Mouse (Mus musculus): ENCODE data around the gene Nrn1l. TPM values are rescaled to one million over a fixed set of nuclear protein-coding genes. Genes with fewer than 3 reads are reported as not detected.

Nrn1l gene
- polyA plus RNA-seq (2012; rRNA removed): 2.2 TPM in 2 replicates
- polyA plus RNA-seq (2014; fragmentation: Nextera tagmentation; extraction: Ambion mirVana): 0.45 and 1.1 TPM in 2 replicates

DNA sequence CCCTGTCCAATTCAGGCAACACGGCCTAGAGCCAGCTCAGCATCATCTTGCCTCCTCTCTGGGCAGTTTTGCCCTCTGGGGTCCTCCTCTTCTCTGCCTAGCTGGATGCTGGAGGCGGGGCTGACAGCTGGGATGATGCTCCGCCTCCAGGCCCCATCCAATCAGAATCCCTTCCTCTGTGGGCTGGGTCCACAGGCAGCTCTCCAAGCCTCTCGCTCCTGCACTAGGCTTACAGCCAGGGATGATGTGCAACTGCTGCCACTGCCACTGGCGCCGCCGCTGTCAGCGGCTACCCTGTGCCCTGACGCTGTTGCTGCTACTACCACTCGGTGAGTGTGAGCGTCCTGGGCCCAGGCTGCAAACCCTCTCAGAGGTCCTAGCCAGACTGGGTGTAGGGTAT lies at the start of gene Nrn1l:
Gene Nrn1l, plus strand, starts transcription at position 229 of the 400 bp plus-strand sequence.
- H3K36me3 ChIP-seq (ENCODE audit: control insufficient read depth, insufficient read depth, low read length): peaks cover 61% of the 10 kb centered on the region
- H3K9ac ChIP-seq (ENCODE audit: low read depth, low read length, severe bottlenecking): no peak within 1 kb of the TSS
- WGBS: 13% methylated on average over 8 of the region's 11 CpGs
- H3K27ac ChIP-seq (replicated peaks; ENCODE audit: low read depth, low read length): no peak within 1 kb of the TSS
- DNase-seq (ENCODE audit: low spot score) (peak; percentile 81), ATAC-seq (ENCODE audit: low FRiP score, low read depth) (peak; percentile 82)
- peaks cover 3% of the 10 kb centered on the region; the same call in 1 of the 2 replicates for H3K4me1 ChIP-seq (ENCODE audit: control insufficient read depth, insufficient read depth, low read length)
- no peak within 1 kb of the TSS for H3K4me2 ChIP-seq (replicated peaks; ENCODE audit: low read depth, low read length, severe bottlenecking)
- H3K9me3 ChIP-seq (ENCODE audit: control insufficient read depth, low read length): no peaks in the 10 kb centered on the region
- no peak within 1 kb of the TSS for H3K4me3 ChIP-seq (replicated peaks; ENCODE audit: low read length)
- no peak for TF ChIP-seq POLR2A (IDR thresholded peaks at IDR 0.05; ENCODE audit: borderline replicate concordance, extremely low read depth, insufficient read depth, insufficient read length)
- no peaks in the 10 kb centered on the region for H3K27me3 ChIP-seq (ENCODE audit: control insufficient read depth, insufficient read depth, low read length)

DNA sequence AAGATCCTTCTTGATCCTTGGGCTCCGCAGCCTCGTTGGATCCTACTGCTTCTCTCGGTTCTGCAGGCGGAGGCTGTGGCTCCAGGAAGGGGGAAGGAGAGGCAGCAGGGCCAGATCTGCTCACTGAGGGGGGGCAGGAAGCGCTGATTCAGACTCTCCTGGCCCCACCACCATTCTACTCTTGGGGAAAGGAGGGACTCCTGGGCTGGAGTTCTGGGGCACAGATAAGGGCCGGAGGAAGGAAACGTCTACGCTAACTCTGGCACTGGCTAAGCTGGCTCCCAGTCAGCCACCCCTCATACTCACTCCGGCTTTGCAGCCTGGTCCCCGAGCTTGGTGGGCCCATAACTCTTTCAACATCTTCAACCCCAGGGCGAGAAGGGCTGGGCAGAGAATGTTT lies 46.7 kb upstream of the Nrn1l start:
- 86% methylated on average over 10 of the region's 11 CpGs for WGBS
- no peaks in the 10 kb centered on the region for H3K27me3 ChIP-seq (ENCODE audit: control insufficient read depth, insufficient read depth, low read length)

DNA sequence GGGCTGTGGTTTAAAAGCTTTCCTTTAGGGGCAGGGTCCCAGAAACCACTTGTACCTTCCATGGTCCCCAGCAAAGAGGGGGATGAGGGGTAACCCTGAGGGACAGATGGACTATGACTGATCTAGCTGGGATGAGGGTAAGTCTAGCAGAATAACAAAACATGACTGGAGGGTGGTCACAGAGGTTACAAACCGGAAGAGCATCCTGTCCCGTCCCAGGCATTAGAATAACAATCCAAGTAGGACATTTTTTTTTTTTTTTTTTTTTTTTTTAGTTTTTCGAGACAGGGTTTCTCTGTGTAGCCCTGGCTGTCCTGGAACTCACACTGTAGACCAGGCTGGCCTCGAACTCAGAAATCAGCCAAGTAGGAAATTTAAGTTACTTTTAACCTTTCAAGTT lies 43.4 kb upstream of the Nrn1l start:
- ATAC-seq (ENCODE audit: low FRiP score, low read depth): no peak
- Histone ChIP-seq H3K9ac (ENCODE audit: low read depth, low read length, severe bottlenecking) (no peak overlapping the region), H3K36me3 (ENCODE audit: control insufficient read depth, insufficient read depth, low read length) (peaks cover 42% of the 10 kb centered on the region), H3K4me3 (replicated peaks; ENCODE audit: low read length) (no peak overlapping the region), H3K27ac (replicated peaks; ENCODE audit: low read depth, low read length) (no peak overlapping the region), H3K4me2 (replicated peaks; ENCODE audit: low read depth, low read length, severe bottlenecking) (no peak overlapping the region), H3K27me3 (ENCODE audit: control insufficient read depth, insufficient read depth, low read length) (no peaks in the 10 kb centered on the region), H3K9me3 (ENCODE audit: control insufficient read depth, low read length) (no peaks in the 10 kb centered on the region), H3K4me1 (ENCODE audit: control insufficient read depth, insufficient read depth, low read length) (peaks cover 6% of the 10 kb centered on the region; the same call in 1 of the 2 replicates)
- WGBS: 88% methylated on average over 4 of the region's 4 CpGs
- no peak for TF ChIP-seq POLR2A (IDR thresholded peaks at IDR 0.05; ENCODE audit: borderline replicate concordance, extremely low read depth, insufficient read depth, insufficient read length)
- no peak for DNase-seq (ENCODE audit: low spot score)

More for the DNA sequence above, 46.7 kb upstream of the Nrn1l start:
- no peak for TF ChIP-seq POLR2A (IDR thresholded peaks at IDR 0.05; ENCODE audit: borderline replicate concordance, extremely low read depth, insufficient read depth, insufficient read length)
- Histone ChIP-seq H3K4me3 (replicated peaks; ENCODE audit: low read length) (no peak overlapping the region), H3K4me1 (ENCODE audit: control insufficient read depth, insufficient read depth, low read length) (peaks cover 6% of the 10 kb centered on the region; the same call in 1 of the 2 replicates), H3K4me2 (replicated peaks; ENCODE audit: low read depth, low read length, severe bottlenecking) (no peak overlapping the region), H3K9ac (ENCODE audit: low read depth, low read length, severe bottlenecking) (no peak overlapping the region), H3K9me3 (ENCODE audit: control insufficient read depth, low read length) (no peaks in the 10 kb centered on the region), H3K36me3 (ENCODE audit: control insufficient read depth, insufficient read depth, low read length) (peaks cover 60% of the 10 kb centered on the region), H3K27ac (replicated peaks; ENCODE audit: low read depth, low read length) (no peak overlapping the region)
- no peak for DNase-seq (ENCODE audit: low spot score)
- no peak for ATAC-seq (ENCODE audit: low FRiP score, low read depth)

DNA sequence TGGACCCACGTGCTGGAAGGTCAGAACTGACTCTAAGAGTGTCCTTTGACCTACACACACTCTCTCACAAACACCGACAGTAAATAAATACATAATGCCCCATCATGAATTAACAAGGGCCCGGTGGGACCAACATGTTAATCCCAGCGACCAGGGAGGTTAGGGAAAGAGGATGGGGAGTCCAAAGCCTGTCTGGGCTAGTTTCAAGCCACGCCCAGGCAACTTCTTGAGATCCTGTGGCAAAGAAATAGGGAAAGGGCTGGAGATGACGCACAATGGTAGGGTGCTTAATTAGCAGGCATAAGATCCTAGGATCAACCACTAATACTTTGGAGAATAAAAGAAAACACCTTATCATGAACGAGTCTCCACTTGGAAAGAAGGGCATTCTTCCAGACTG lies 42.8 kb upstream of the Nrn1l start:
- DNase-seq (ENCODE audit: low spot score) (no peak), ATAC-seq (ENCODE audit: low FRiP score, low read depth) (no peak)
- 77% methylated on average over 7 of the region's 7 CpGs for WGBS
- Histone ChIP-seq H3K9me3 (ENCODE audit: control insufficient read depth, low read length) (no peaks in the 10 kb centered on the region), H3K27me3 (ENCODE audit: control insufficient read depth, insufficient read depth, low read length) (no peaks in the 10 kb centered on the region), H3K36me3 (ENCODE audit: control insufficient read depth, insufficient read depth, low read length) (peaks cover 36% of the 10 kb centered on the region), H3K9ac (ENCODE audit: low read depth, low read length, severe bottlenecking) (0 out of 2 replicates have a peak overlapping the region, but pooled peaks have one; percentile 6), H3K4me3 (replicated peaks; ENCODE audit: low read length) (no peak overlapping the region; the same call in 1 of the 2 replicates), H3K4me1 (ENCODE audit: control insufficient read depth, insufficient read depth, low read length) (peaks cover 6% of the 10 kb centered on the region; the same call in 1 of the 2 replicates), H3K27ac (replicated peaks; ENCODE audit: low read depth, low read length) (no peak overlapping the region), H3K4me2 (replicated peaks; ENCODE audit: low read depth, low read length, severe bottlenecking) (peak overlapping the region; percentile 33)
- no peak for TF ChIP-seq POLR2A (IDR thresholded peaks at IDR 0.05; ENCODE audit: borderline replicate concordance, extremely low read depth, insufficient read depth, insufficient read length)

DNA sequence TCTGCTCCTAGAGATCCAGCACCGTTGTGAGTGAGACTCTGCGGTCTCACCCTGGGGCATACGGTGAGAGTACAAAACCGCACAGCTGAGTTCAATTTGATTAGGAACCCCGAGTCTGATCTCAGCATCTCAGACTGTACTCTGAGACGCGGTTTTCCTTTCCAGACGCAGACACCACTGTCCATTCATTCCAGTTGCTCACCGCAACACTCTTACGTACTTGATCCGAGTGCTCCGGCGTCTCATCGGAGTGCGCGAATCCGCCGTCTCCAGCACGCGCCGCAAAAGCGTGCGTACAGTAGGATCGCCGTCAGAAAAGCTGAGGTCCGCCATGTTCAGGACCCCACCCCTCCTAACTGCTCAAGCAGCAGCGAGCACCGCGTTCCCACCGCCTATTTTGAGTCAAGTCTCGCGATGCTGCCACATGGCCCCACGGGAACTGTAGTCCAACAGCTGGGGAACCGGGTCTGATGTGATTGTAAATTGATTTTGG lies 41.7 kb upstream of the Nrn1l start:
- peak; percentile 85 for ATAC-seq (ENCODE audit: low FRiP score, low read depth)
- Histone ChIP-seq H3K9me3 (ENCODE audit: control insufficient read depth, low read length) (no peaks in the 10 kb centered on the region), H3K36me3 (ENCODE audit: control insufficient read depth, insufficient read depth, low read length) (peaks cover 26% of the 10 kb centered on the region), H3K27ac (replicated peaks; ENCODE audit: low read depth, low read length) (peak overlapping the region; percentile 66), H3K9ac (ENCODE audit: low read depth, low read length, severe bottlenecking) (peak overlapping the region; percentile 71), H3K4me3 (replicated peaks; ENCODE audit: low read length) (peak overlapping the region; percentile 70), H3K4me1 (ENCODE audit: control insufficient read depth, insufficient read depth, low read length) (peaks cover 13% of the 10 kb centered on the region), H3K27me3 (ENCODE audit: control insufficient read depth, insufficient read depth, low read length) (no peaks in the 10 kb centered on the region), H3K4me2 (replicated peaks; ENCODE audit: low read depth, low read length, severe bottlenecking) (peak overlapping the region; percentile 69)
- DNase-seq (ENCODE audit: low spot score): peak; percentile 97
- WGBS: under 1% methylated on average over 34 of the region's 34 CpGs
- peak; percentile 97; the same call in 1 of the 2 replicates for TF ChIP-seq POLR2A (IDR thresholded peaks at IDR 0.05; ENCODE audit: borderline replicate concordance, extremely low read depth, insufficient read depth, insufficient read length)
